Mouse (Mus musculus): ENCODE measurements at regions not wholly inside any gene's neighbourhood (a gene's known extent, or its start where the extent isn't known, plus 50 kb on each side); places are given as distances from the start of the nearest gene placed in this dataset.

DNA sequence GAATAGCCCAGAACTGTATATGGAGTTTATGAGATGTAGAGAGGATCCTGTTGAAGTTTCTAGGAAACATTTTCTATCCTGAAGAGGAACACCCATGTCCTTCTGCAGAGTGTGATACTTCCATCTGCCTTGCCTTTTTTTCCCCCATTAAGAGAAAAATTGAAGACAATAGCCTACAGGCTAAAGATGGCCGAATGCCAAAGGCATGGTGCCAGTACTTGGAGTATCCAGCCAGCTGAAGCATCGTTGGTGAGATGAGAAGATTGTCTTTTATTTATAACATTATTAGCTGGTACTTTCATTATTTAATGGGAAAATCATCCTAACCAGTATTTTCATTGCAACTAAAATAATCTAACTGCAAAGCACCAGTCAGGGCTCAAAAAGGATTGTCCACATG, 1135.4 kb downstream of the Gsdmc2 start:
- TF ChIP-seq POLR2A (IDR thresholded peaks at IDR 0.05; ENCODE audit: insufficient read length, low read depth) (no peak), MAX (IDR thresholded peaks at IDR 0.05; ENCODE audit: low read depth) (no peak), TCF12 (IDR thresholded peaks at IDR 0.05; ENCODE audit: insufficient read depth, poor library complexity, severe bottlenecking) (no peak), E2F4 (IDR thresholded peaks at IDR 0.05; ENCODE audit: insufficient read depth) (no peak)
